Mouse (Mus musculus) lung, postnatal 0 days (tissue): ENCODE data around the gene Znrf1.

Experiments used
- CTCF ChIP-seq: IDR thresholded peaks from 2 replicates; pipeline ENCODE4 v1.5.1; 2016; ENCODE audit warnings: antibody characterized with exemption, mild to moderate bottlenecking
- EP300 ChIP-seq: IDR thresholded peaks from 2 replicates; pipeline ENCODE4 v1.6.1; 2016; ENCODE audit warnings: antibody characterized with exemption, mild to moderate bottlenecking, control low read depth

DNA sequence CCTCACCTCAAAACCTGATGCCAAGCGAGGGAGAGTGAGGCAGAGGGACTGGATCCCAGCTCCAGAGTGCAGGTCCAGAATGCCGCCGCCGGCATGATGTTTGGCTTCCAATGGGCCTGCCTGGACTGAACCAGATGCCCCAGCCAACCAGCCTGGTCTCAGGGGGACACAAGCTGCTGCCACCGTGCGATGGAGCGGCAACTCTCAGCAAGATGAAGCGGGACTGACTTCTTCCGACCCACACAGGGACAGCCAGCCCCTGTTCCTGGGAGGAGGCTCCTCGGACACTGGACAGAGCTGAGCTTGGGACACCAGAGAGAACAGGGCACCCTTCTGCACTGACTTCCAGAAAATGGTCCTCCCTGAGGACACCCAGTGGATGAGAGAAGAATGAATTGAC is 86.7 kb downstream of the Znrf1 start:
- peak; percentile 27; the same call in 1 of the 2 replicates for TF ChIP-seq CTCF
- no peak for TF ChIP-seq EP300
